Mouse (Mus musculus) bone marrow macrophage, adult 2 months (primary cell): ENCODE results near the gene Btbd35f28. TPM values are rescaled to one million over a fixed set of nuclear protein-coding genes. Genes with fewer than 3 reads are reported as not detected.
"Not testable (repeated sequence)": the region's sequence is repeated elsewhere in the genome, so short reads cannot be mapped to it uniquely, and the experiment has no call there.

Source experiments
- H3K27ac ChIP-seq: 2 replicates; pipeline ENCODE4 v1.5.1; 2012; ENCODE audit warnings: low read depth, low read length; ENCODE audit not compliant: insufficient read depth
- H3K4me1 ChIP-seq: 2 replicates; pipeline ENCODE4 v1.6.1; 2012; ENCODE audit warnings: low read length; ENCODE audit not compliant: control insufficient read depth, insufficient read depth
- H3K4me3 ChIP-seq: 2 replicates; pipeline ENCODE4 v1.5.1; 2012; ENCODE audit warnings: mild to moderate bottlenecking, low read length, moderate library complexity; ENCODE audit not compliant: insufficient read depth
- polyA plus RNA-seq: library from polyadenylated mRNA; stranded (reverse); fragments of >200 nt; gene quantifications from 2 replicates; pipeline ENCODE4 v1.2.4, GENCODE M21; 2012; ENCODE audit not compliant: missing spikeins, insufficient read depth, insufficient read length

Gene Btbd35f28
- not detected in 2 replicates for polyA plus RNA-seq

DNA sequence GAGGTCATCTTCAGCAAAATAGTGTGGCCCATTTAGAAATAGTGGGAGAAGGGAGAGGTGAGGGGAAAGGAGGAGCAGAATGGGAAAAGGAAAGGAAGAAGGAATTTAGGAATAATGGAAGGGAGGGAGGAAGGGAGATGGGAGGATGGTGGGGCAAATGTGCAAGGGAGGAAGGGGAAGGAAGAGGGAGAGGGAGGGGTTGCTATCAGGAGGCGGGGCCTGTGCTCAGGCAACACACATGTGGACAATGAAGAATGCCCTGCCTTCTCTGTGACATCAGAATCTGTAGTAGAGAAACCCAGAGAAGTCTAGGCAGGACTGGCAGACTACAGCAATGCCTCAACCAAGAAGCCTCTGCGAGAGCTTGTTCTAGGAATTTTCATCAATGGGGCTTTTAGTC is at the start of gene Btbd35f28:
Gene Btbd35f28, plus strand, starts transcription at position 301 of the 400 bp plus-strand sequence.
- H3K4me3 ChIP-seq: not testable (repeated sequence)

More for the DNA sequence above, at the start of gene Btbd35f28:
- not testable (repeated sequence) for H3K27ac ChIP-seq, H3K4me1 ChIP-seq

Other genes with a start within 250 kb of the Btbd35f28 start
- gene Btbd35f16, start 239.6 kb upstream of the Btbd35f28 start, polyA plus RNA-seq: not detected in 2 replicates
- not detected in 2 replicates for gene Btbd35f3, start 158.9 kb upstream of the Btbd35f28 start, polyA plus RNA-seq
- gene Btbd35f20, start 94.7 kb downstream of the Btbd35f28 start, polyA plus RNA-seq: not detected in 2 replicates
- gene Btbd35f17, start 174.1 kb downstream of the Btbd35f28 start, polyA plus RNA-seq: not detected in 2 replicates